Mouse (Mus musculus) heart, embryonic 13.5 days (tissue): Measurements from ENCODE around the gene Lrrc3c. TPM values are rescaled to one million over a fixed set of nuclear protein-coding genes. Genes with fewer than 3 reads are reported as not detected.

Source experiments
- ATAC-seq: fragments of 200-750 bp; cut with Nextera tagmentation; 2 replicates; pipeline ENCODE4 v1.8.0; 2017; ENCODE audit warnings: moderate TSS enrichment; ENCODE audit not compliant: insufficient number of reproducible peaks, low FRiP score, low TSS enrichment; ENCODE audit errors: extremely low read depth
- H3K27ac ChIP-seq: fragments of 300-500 bp; sonication (generic); replicated peaks from 2 replicates; pipeline ENCODE4 v1.5.1; 2015; ENCODE audit warnings: moderate library complexity, mild to moderate bottlenecking, inconsistent platforms
- H3K27me3 ChIP-seq: fragments of 300-500 bp; sonication (generic); replicated peaks from 2 replicates; pipeline ENCODE4 v1.6.1; 2015; ENCODE audit warnings: mild to moderate bottlenecking, inconsistent platforms
- H3K36me3 ChIP-seq: fragments of 300-500 bp; sonication (generic); 2 replicates; pipeline ENCODE4 v1.6.1; 2015; ENCODE audit warnings: mild to moderate bottlenecking, inconsistent platforms
- H3K4me1 ChIP-seq: fragments of 300-500 bp; sonication (generic); 2 replicates; pipeline ENCODE4 v1.6.1; 2015; ENCODE audit warnings: inconsistent platforms
- H3K4me2 ChIP-seq: fragments of 300-500 bp; sonication (generic); 2 replicates; pipeline ENCODE4 v1.6.1; 2015; ENCODE audit warnings: inconsistent platforms, mild to moderate bottlenecking, moderate library complexity
- H3K4me3 ChIP-seq: fragments of 300-500 bp; sonication (generic); 2 replicates; pipeline ENCODE4 v1.5.1; 2015; ENCODE audit warnings: moderate library complexity, mild to moderate bottlenecking, inconsistent platforms
- H3K9ac ChIP-seq: fragments of 300-500 bp; sonication (generic); 2 replicates; pipeline ENCODE4 v1.6.1; 2015; ENCODE audit warnings: inconsistent platforms, mild to moderate bottlenecking, moderate library complexity
- H3K9me3 ChIP-seq: fragments of 300-500 bp; sonication (generic); 2 replicates; pipeline ENCODE4 v1.6.1; 2016; ENCODE audit warnings: inconsistent platforms
- WGBS: fragments of 180-500 bp; shearing (Covaris S2); methylation state at CpG from one replicate; pipeline ENCODE4 v1.1.7; 2015; ENCODE audit warnings: mixed read lengths; 5-methylcytosine and 5-hydroxymethylcytosine counted together
- polyA plus RNA-seq: library from polyadenylated mRNA; unstranded; fragments of >200 nt; fragmentation: Nextera tagmentation; extraction: Ambion mirVana; gene quantifications from 2 replicates; pipeline ENCODE4 v1.2.1, GENCODE M21; 2015

Lrrc3c gene
- polyA plus RNA-seq, 1 experiment from 2014 or later, result not detected

GRCm38 (mm10) chr11:98586892-98587563, 11.1 kb upstream of the Lrrc3c start, which contains the start of gene Ormdl3:
TSS of gene Ormdl3 (minus strand) at chr11:98587368.
- H3K27ac ChIP-seq, result peak within 1 kb of the TSS; percentile 94
- peak within 1 kb of the TSS; percentile 73 for H3K4me3 ChIP-seq
- WGBS, result under 1% methylated on average over 49 of the region's 49 CpGs
- no peaks in the 10 kb centered on the region for H3K9me3 ChIP-seq
- peaks cover 80% of the 10 kb centered on the region for H3K4me1 ChIP-seq
- peak within 1 kb of the TSS; percentile 96 for H3K9ac ChIP-seq
- no peaks in the 10 kb centered on the region for H3K27me3 ChIP-seq
- ATAC-seq, result peak; percentile 78
- H3K4me2 ChIP-seq, result peak within 1 kb of the TSS; percentile 94
- peaks cover 23% of the 10 kb centered on the region for H3K36me3 ChIP-seq

- peak; percentile 66 for ATAC-seq
These were observed 10.2 kb upstream of the Lrrc3c start for GRCm38 (mm10) chr11:98587684-98588546.

DNA sequence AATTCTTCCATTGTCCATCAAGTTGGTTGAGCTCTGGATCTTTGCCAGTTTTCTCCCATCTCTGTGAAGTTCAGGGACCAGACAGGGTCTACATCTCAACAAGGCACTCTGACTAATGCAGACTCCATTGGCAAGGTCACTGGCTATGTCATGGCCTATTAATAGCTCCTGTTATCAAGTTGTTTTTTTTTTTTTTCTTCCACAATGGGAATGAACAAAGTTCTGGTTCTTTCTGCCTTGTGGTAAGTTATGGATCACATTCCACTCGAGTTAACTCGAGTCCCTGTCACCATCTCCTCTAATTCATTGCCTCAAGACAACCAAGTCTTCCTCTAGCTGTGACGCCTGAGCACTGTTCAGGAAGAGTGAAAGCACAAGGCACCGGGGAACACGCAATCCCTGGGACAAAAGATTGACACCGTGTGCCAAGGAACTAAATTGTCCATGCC, 9.2 kb upstream of the Lrrc3c start:
- H3K9me3 ChIP-seq, result no peaks in the 10 kb centered on the region
- H3K36me3 ChIP-seq, result peaks cover 5% of the 10 kb centered on the region
- peak overlapping the region; percentile 94 for H3K27ac ChIP-seq
- peaks cover 72% of the 10 kb centered on the region for H3K4me1 ChIP-seq
- 0 out of 2 replicates have a peak, but pooled peaks cover 4% of the 10 kb centered on the region for H3K27me3 ChIP-seq
- H3K4me2 ChIP-seq, result peak overlapping the region; percentile 94
- H3K9ac ChIP-seq, result peak overlapping the region; percentile 70; the same call in 1 of the 2 replicates
- 0 out of 2 replicates have a peak overlapping the region, but pooled peaks have one; percentile 73 for H3K4me3 ChIP-seq
- 18% methylated on average over 6 of the region's 6 CpGs for WGBS
- no peak for ATAC-seq

More at GRCm38 (mm10) chr11:98587684-98588546, 10.2 kb upstream of the Lrrc3c start:
- no peaks in the 10 kb centered on the region for H3K9me3 ChIP-seq
- H3K9ac ChIP-seq, result peak overlapping the region; percentile 76
- H3K4me3 ChIP-seq, result peak overlapping the region; percentile 73
- peak overlapping the region; percentile 94 for H3K27ac ChIP-seq
- peaks cover 15% of the 10 kb centered on the region for H3K36me3 ChIP-seq
- H3K4me2 ChIP-seq, result peak overlapping the region; percentile 94
- 5% methylated on average over 20 of the region's 20 CpGs for WGBS
- H3K27me3 ChIP-seq, result no peaks in the 10 kb centered on the region
- peaks cover 79% of the 10 kb centered on the region for H3K4me1 ChIP-seq

GRCm38 (mm10) chr11:98589306-98589705, 8.8 kb upstream of the Lrrc3c start:
- Histone ChIP-seq H3K4me1 (peaks cover 72% of the 10 kb centered on the region), H3K4me2 (peak overlapping the region; percentile 94), H3K4me3 (no peak overlapping the region), H3K9me3 (no peaks in the 10 kb centered on the region), H3K27me3 (0 out of 2 replicates have a peak, but pooled peaks cover 4% of the 10 kb centered on the region), H3K36me3 (peaks cover 4% of the 10 kb centered on the region; the same call in 1 of the 2 replicates), H3K9ac (0 out of 2 replicates have a peak overlapping the region, but pooled peaks have one; percentile 70), H3K27ac (peak overlapping the region; percentile 94)
- no peak for ATAC-seq
- WGBS, result 63% methylated on average over 8 of the region's 8 CpGs

- Histone ChIP-seq H3K27me3 (0 out of 2 replicates have a peak, but pooled peaks cover 4% of the 10 kb centered on the region), H3K4me1 (peaks cover 57% of the 10 kb centered on the region), H3K4me2 (no peak overlapping the region), H3K9ac (no peak overlapping the region), H3K36me3 (no peaks in the 10 kb centered on the region), H3K9me3 (no peaks in the 10 kb centered on the region), H3K4me3 (no peak overlapping the region), H3K27ac (peak overlapping the region; percentile 39; the same call in 1 of the 2 replicates)
- ATAC-seq, result no peak
- 74% methylated on average over 19 of the region's 19 CpGs for WGBS
These were observed 7.3 kb upstream of the Lrrc3c start for GRCm38 (mm10) chr11:98590548-98591445.

- Histone ChIP-seq H3K9ac (no peak overlapping the region), H3K27ac (no peak overlapping the region), H3K4me3 (no peak overlapping the region), H3K27me3 (peaks cover 29% of the 10 kb centered on the region), H3K4me1 (peaks cover 40% of the 10 kb centered on the region), H3K4me2 (no peak overlapping the region), H3K9me3 (no peaks in the 10 kb centered on the region), H3K36me3 (no peaks in the 10 kb centered on the region)
- ATAC-seq, result no peak
- 76% methylated on average over 6 of the region's 6 CpGs for WGBS
These were observed 3.1 kb upstream of the Lrrc3c start for GRCm38 (mm10) chr11:98595021-98595420.

GRCm38 (mm10) chr11:98595473-98595872, 2.6 kb upstream of the Lrrc3c start:
- no peak overlapping the region for H3K27ac ChIP-seq
- H3K4me3 ChIP-seq, result no peak overlapping the region
- H3K36me3 ChIP-seq, result no peaks in the 10 kb centered on the region
- H3K9ac ChIP-seq, result no peak overlapping the region
- 61% methylated on average over 10 of the region's 10 CpGs for WGBS
- no peak overlapping the region for H3K4me2 ChIP-seq
- H3K4me1 ChIP-seq, result peaks cover 40% of the 10 kb centered on the region
- no peaks in the 10 kb centered on the region for H3K9me3 ChIP-seq
- no peak for ATAC-seq
- H3K27me3 ChIP-seq, result peaks cover 33% of the 10 kb centered on the region

DNA sequence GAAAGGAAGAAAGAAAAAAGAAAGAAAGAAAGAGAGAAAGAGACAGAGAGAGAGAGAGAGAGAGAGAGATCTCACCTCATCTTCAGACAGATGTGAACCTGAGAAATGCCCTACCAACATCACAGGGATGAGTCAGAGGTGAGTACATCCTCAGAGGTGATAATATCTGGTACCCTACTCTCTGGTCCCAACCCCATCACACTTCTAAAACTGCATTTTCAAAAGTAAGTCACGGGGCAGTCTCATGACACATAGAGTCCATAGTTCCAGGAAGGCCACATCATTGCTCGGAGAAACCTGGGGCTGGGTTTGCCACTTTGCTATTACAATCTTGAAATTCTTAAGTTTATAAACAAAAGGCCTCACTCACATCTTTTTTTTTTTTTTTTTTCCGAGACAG, 2.1 kb upstream of the Lrrc3c start:
- ATAC-seq, result no peak
- WGBS, result 73% methylated on average over 3 of the region's 3 CpGs
- H3K4me1 ChIP-seq, result peaks cover 41% of the 10 kb centered on the region

DNA sequence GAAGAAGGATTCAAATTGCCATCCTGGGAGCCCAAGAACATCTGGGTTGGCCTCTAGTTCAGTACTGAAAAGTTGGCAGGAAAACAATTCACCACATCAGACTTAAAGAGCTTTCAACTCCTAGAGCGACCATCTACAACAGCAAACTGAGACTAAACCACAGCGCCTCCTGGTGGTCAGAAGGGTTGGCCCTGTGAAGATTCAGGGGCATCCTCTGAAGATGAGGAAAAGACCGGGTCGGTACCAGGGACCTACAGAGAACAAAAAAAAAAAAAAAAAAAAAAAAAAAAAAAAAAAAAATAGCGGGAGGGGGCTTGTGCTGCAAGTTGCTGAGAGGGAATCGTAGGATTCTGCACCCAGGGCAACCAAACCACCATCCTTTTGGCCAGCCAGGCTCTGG, 728 bp upstream of the Lrrc3c start:
- Histone ChIP-seq H3K9me3 (no peaks in the 10 kb centered on the region), H3K27ac (no peak overlapping the region), H3K27me3 (peaks cover 34% of the 10 kb centered on the region), H3K4me2 (no peak overlapping the region), H3K4me1 (peaks cover 43% of the 10 kb centered on the region), H3K4me3 (no peak overlapping the region), H3K36me3 (no peaks in the 10 kb centered on the region), H3K9ac (0 out of 2 replicates have a peak overlapping the region, but pooled peaks have one; percentile 24)
- no peak for ATAC-seq
- WGBS, result 35% methylated on average over 6 of the region's 6 CpGs

More for the DNA sequence above, 2.1 kb upstream of the Lrrc3c start:
- Histone ChIP-seq H3K36me3 (no peaks in the 10 kb centered on the region), H3K4me3 (no peak overlapping the region), H3K27ac (no peak overlapping the region), H3K27me3 (peaks cover 34% of the 10 kb centered on the region), H3K9me3 (no peaks in the 10 kb centered on the region), H3K4me2 (no peak overlapping the region), H3K9ac (no peak overlapping the region)

DNA sequence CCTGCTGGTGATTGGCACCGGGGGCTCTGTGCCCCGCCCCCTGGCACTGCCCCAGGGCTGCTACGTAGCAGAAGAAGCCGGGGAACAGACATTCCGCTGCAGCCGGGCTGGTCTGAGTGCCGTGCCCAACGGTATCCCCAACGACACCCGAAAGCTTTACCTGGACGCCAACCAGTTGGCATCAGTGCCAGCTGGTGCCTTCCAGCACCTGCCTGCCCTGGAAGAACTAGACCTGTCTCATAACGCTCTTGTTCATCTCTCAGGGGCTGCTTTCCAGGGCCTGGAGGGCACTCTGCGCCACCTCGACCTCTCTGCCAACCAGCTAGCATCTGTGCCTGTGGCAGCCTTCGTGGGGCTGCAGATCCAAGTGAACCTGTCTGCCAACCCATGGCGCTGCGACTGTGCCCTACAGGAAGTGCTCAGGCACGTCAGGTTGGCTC, 780 bp downstream of the Lrrc3c start:
- WGBS, result 46% methylated on average over 18 of the region's 18 CpGs
- no peak for ATAC-seq
- Histone ChIP-seq H3K4me3 (0 out of 2 replicates have a peak overlapping the region, but pooled peaks have one; percentile 2), H3K27me3 (peaks cover 39% of the 10 kb centered on the region), H3K27ac (no peak overlapping the region), H3K9ac (peak overlapping the region; percentile 47), H3K36me3 (no peaks in the 10 kb centered on the region), H3K9me3 (no peaks in the 10 kb centered on the region), H3K4me1 (peaks cover 38% of the 10 kb centered on the region), H3K4me2 (peak overlapping the region; percentile 22; the same call in 1 of the 2 replicates)
